Mouse (Mus musculus) liver, postnatal 0 days (tissue): ENCODE measurements at regions not wholly inside any gene's neighbourhood (a gene's known extent, or its start where the extent isn't known, plus 50 kb on each side); places are given as distances from the start of the nearest gene placed in this dataset.

Experiments
- CTCF ChIP-seq: sonication (generic); IDR thresholded peaks from 2 replicates; pipeline ENCODE4 v1.5.1; 2016; ENCODE audit warnings: antibody characterized with exemption, low read depth
- EP300 ChIP-seq: IDR thresholded peaks from 2 replicates; pipeline ENCODE4 v1.6.1; 2016; ENCODE audit warnings: antibody characterized with exemption, low read depth, mild to moderate bottlenecking

DNA sequence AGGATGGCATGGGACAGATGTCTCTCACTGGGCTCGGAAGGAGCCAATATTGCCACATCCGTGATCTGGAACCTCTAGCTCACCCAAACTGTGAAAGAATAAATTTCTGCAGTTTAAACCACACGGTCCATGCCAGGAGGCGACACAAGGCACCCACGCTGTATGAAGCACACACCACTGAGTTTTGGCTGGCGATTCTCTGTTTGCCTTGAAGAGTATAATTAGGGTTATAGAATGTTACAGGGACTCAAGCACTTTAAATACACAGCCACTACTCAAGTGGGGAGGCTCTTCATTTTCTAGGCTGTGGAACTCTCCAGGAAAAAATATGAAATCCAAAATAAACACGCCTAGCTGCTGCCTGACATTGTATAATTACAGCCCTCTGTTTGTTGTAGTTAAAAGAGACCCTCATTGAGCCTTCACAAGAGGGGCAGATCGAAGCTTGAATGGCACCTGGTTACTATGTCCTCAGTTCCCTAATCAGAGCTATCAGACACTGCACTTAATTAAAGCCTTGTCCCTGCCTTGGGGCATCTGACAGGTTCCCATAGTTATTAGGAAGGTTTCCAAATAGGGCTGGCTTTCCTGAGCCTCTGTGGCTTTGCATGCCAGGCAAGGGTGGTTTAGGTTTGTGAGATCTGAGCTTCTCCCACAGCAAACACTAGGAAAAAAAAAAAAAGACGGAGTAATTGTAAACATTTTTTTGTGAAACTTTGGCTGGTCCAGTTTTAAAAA is 53.8 kb upstream of the Palm2 start:
- TF ChIP-seq EP300 (no peak), CTCF (no peak)
